Mouse (Mus musculus): ENCODE results near the gene Serpine2. TPM values are rescaled to one million over a fixed set of nuclear protein-coding genes. Genes with fewer than 3 reads are reported as not detected.

The Serpine2 gene
- polyA plus RNA-seq, 1 experiment from 2014 or later = 142 TPM

DNA sequence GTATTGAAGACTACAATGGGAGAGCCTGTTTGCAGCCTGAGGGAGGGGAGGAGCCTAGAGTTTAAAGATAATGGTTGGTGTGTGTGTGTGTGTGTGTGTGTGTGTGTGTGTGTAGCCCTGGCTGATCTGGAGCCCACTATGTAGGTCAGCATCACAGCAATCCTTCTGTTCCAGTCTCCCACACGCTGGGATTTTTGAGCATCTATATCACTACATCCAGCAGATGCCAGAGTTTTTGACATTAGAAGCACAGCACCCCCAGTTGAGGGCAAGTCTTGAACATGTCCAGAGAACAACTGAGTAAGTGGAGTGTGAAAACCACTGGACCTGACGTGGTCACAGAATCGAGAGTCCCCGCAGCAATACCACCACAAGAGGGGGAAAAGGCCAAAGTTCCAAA lies 4.2 kb downstream of the Serpine2 start:
- Histone ChIP-seq H3K4me2 (peak overlapping the region; percentile 14; the same call in 1 of the 2 replicates), H3K27me3 (no peaks in the 10 kb centered on the region), H3K9ac (no peak overlapping the region), H3K4me1 (peaks cover 25% of the 10 kb centered on the region), H3K4me3 (no peak overlapping the region), H3K27ac (no peak overlapping the region), H3K9me3 (no peaks in the 10 kb centered on the region), H3K36me3 (no peaks in the 10 kb centered on the region)
- WGBS = 56% methylated on average over 4 of the region's 4 CpGs
- ATAC-seq (ENCODE audit: insufficient number of reproducible peaks, low FRiP score, low TSS enrichment, low read depth) = no peak

- Histone ChIP-seq H3K4me3 (no peak overlapping the region), H3K4me2 (no peak overlapping the region), H3K27ac (no peak overlapping the region), H3K9me3 (no peaks in the 10 kb centered on the region), H3K9ac (no peak overlapping the region), H3K4me1 (peaks cover 6% of the 10 kb centered on the region), H3K27me3 (no peaks in the 10 kb centered on the region), H3K36me3 (no peaks in the 10 kb centered on the region)
- 87% methylated on average over 3 of the region's 3 CpGs for WGBS
- no peak for ATAC-seq (ENCODE audit: insufficient number of reproducible peaks, low FRiP score, low TSS enrichment, low read depth)
Measured at GRCm38 (mm10) chr1:79853527-79853926, 7.5 kb downstream of the Serpine2 start.

- Histone ChIP-seq H3K27ac (no peak overlapping the region), H3K36me3 (no peaks in the 10 kb centered on the region), H3K9ac (no peak overlapping the region), H3K9me3 (no peaks in the 10 kb centered on the region), H3K27me3 (no peaks in the 10 kb centered on the region), H3K4me3 (no peak overlapping the region), H3K4me1 (no peaks in the 10 kb centered on the region), H3K4me2 (no peak overlapping the region)
- 76% methylated on average over 10 of the region's 10 CpGs for WGBS
- no peak for ATAC-seq (ENCODE audit: insufficient number of reproducible peaks, low FRiP score, low TSS enrichment, low read depth)
Measured at GRCm38 (mm10) chr1:79850341-79850740, 10.6 kb downstream of the Serpine2 start.

DNA sequence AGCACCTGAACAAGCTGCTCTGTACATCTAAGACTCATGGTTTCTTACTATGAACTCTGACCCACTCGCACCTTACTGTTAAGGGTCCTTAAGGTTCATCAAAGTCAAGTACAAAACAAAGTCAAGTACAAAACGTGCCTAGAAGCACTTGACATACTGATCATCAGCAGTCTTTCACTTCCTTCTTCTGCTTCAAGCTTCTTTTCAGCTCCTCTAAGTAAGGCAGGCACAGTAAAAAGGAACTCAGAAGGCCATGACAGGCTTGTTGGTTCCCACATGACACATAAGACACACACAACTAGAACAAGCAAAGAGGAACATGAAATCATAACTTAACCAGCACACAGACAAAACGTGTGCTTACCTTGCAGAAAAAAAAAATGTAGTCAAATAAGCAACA lies 12.3 kb downstream of the Serpine2 start:
- no peaks in the 10 kb centered on the region for H3K9me3 ChIP-seq
- 80% methylated on average over 3 of the region's 3 CpGs for WGBS
- H3K4me2 ChIP-seq = no peak overlapping the region
- H3K4me1 ChIP-seq = no peaks in the 10 kb centered on the region
- H3K27me3 ChIP-seq = no peaks in the 10 kb centered on the region
- H3K4me3 ChIP-seq = no peak overlapping the region
- no peak for ATAC-seq (ENCODE audit: insufficient number of reproducible peaks, low FRiP score, low TSS enrichment, low read depth)
- no peaks in the 10 kb centered on the region for H3K36me3 ChIP-seq
- no peak overlapping the region for H3K9ac ChIP-seq
- H3K27ac ChIP-seq = no peak overlapping the region

- Histone ChIP-seq H3K9me3 (no peaks in the 10 kb centered on the region), H3K4me3 (no peak overlapping the region), H3K9ac (no peak overlapping the region), H3K27ac (no peak overlapping the region), H3K27me3 (no peaks in the 10 kb centered on the region), H3K4me2 (no peak overlapping the region), H3K4me1 (no peaks in the 10 kb centered on the region), H3K36me3 (no peaks in the 10 kb centered on the region)
- WGBS = 82% methylated on average over 2 of the region's 2 CpGs
- no peak for ATAC-seq (ENCODE audit: insufficient number of reproducible peaks, low FRiP score, low TSS enrichment, low read depth)
Measured at GRCm38 (mm10) chr1:79846891-79847290, 14.1 kb downstream of the Serpine2 start.

DNA sequence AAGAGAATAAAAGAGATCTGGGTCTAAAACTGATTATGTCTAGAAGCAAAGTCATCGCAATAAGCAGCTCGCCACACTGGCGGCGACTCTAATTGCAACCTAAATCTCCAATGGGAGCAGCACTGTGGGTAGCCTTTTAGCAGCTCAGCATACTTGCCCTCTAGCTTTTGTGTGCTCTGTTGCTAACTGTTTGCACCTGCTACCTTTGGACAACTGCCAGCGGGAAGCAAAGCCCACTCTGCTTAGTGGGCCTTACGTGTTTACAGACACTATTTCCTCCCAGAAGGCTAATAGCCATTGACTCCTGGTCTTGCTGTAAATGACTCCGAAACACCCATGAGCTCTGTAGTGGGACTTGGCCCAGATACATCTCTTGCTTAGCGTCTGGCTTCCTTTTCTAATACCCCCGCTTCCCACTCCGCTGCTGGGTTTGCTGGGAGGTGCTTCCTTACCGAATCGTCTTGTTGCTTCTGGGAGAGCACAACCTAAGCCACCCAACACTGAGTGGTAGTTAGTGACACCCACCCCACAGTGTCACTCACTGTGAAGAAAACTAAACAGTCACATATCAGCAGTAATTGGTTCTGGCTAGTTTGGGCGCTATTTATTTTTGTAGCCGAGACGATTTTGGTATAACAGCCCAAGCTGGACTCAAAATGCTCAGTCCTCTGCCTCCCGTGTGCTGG lies 28.1 kb downstream of the Serpine2 start:
- Histone ChIP-seq H3K9me3 (no peaks in the 10 kb centered on the region), H3K4me3 (no peak overlapping the region), H3K9ac (no peak overlapping the region), H3K36me3 (no peaks in the 10 kb centered on the region), H3K4me2 (0 out of 2 replicates have a peak overlapping the region, but pooled peaks have one; percentile 12), H3K27me3 (no peaks in the 10 kb centered on the region; the same call in 1 of the 2 replicates), H3K27ac (no peak overlapping the region), H3K4me1 (peaks cover 7% of the 10 kb centered on the region)
- no peak for ATAC-seq (ENCODE audit: insufficient number of reproducible peaks, low FRiP score, low TSS enrichment, low read depth)
- 33% methylated on average over 16 of the region's 16 CpGs for WGBS

DNA sequence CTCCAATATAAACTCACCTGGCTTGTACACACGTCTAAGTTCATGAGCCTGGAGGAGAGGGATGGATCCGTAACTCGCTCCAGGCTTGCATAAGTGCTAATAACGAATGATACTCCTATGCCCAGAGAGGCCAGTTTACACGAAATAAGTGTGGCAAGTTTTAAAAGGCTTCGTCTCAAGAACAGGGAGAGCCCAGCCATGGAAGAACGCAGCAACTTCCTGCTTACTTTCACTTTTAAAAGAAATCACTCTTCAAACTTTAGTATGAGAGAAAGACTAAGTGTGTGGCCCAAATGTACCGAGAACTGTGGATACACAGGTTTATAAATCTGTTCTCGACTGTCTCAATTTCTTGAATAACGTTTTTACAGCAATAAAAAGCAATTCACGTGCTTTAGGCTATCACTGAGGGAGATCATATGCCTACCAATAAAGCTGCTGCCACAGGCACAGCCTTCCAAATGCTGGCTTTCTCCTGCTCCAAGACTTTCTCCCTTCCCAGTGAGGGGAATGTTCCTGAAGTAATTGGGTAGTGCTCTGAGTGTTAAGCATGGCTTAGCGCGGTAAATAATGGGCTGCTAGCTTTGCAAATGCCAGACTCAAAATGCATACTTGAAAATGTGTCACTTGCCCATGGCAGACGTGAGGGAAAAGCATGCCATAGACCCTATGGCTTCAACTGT lies 36.9 kb downstream of the Serpine2 start:
- ATAC-seq (ENCODE audit: insufficient number of reproducible peaks, low FRiP score, low TSS enrichment, low read depth) = no peak
- H3K9ac ChIP-seq = no peak overlapping the region
- H3K4me2 ChIP-seq = peak overlapping the region; percentile 35
- no peaks in the 10 kb centered on the region for H3K27me3 ChIP-seq
- H3K4me3 ChIP-seq = peak overlapping the region; percentile 25
- WGBS = 29% methylated on average over 14 of the region's 14 CpGs
- no peaks in the 10 kb centered on the region for H3K36me3 ChIP-seq
- H3K27ac ChIP-seq = peak overlapping the region; percentile 57
- H3K9me3 ChIP-seq = no peaks in the 10 kb centered on the region
- H3K4me1 ChIP-seq = peaks cover 26% of the 10 kb centered on the region

DNA sequence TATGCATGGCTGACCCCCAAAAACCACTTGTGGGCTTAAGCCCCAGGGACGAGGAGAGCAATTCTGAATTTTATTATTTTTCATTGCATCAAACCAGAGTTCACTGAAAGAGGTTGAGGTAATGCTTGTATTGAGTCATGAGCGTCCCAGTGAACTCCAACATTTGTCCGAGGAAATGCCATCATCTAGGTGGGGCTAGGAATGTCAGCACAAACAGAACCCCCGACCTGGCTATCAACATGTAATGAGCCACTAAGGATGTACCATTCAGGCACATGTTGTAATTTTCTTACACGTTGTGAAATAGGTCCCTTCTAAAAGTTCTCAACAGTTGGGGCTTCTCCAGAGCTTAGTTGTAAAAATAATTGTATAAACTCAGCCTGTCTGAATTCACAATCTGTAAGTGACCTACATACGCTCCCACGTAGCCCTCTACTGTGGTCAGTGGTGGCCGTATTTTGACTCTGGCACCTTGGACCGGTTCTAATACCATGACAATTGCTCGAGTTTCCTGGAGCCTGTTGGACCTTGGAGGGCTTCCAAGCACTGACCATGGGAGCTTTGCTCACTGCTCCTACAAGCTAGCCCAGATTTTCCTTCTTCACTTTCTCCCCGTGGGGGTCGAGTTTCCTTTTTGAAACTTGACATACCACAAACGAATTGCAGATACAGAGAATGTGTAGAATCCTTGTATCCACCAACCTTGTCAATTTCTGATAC lies 38.0 kb downstream of the Serpine2 start:
- H3K36me3 ChIP-seq = no peaks in the 10 kb centered on the region
- no peak overlapping the region for H3K9ac ChIP-seq
- H3K4me1 ChIP-seq = peaks cover 26% of the 10 kb centered on the region
- no peaks in the 10 kb centered on the region for H3K27me3 ChIP-seq
- 40% methylated on average over 13 of the region's 13 CpGs for WGBS
- no peaks in the 10 kb centered on the region for H3K9me3 ChIP-seq
- no peak for ATAC-seq (ENCODE audit: insufficient number of reproducible peaks, low FRiP score, low TSS enrichment, low read depth)
- no peak overlapping the region for H3K4me3 ChIP-seq
- H3K4me2 ChIP-seq = no peak overlapping the region
- H3K27ac ChIP-seq = no peak overlapping the region

- Histone ChIP-seq H3K36me3 (no peaks in the 10 kb centered on the region), H3K4me2 (no peak overlapping the region), H3K4me1 (peaks cover 17% of the 10 kb centered on the region), H3K27ac (no peak overlapping the region), H3K4me3 (no peak overlapping the region), H3K9me3 (no peaks in the 10 kb centered on the region), H3K9ac (no peak overlapping the region), H3K27me3 (no peaks in the 10 kb centered on the region)
- 90% methylated on average over 11 of the region's 11 CpGs for WGBS
- no peak for ATAC-seq (ENCODE audit: insufficient number of reproducible peaks, low FRiP score, low TSS enrichment, low read depth)
Measured at GRCm38 (mm10) chr1:79819296-79819879, 41.6 kb downstream of the Serpine2 start.

GRCm38 (mm10) chr1:79815446-79815845 lies 45.5 kb downstream of the Serpine2 start:
- H3K27me3 ChIP-seq = no peaks in the 10 kb centered on the region
- no peak overlapping the region for H3K27ac ChIP-seq
- no peak overlapping the region for H3K4me3 ChIP-seq
- H3K4me1 ChIP-seq = no peaks in the 10 kb centered on the region
- no peaks in the 10 kb centered on the region for H3K36me3 ChIP-seq
- no peak overlapping the region for H3K9ac ChIP-seq
- 81% methylated on average over 3 of the region's 3 CpGs for WGBS
- no peak overlapping the region for H3K4me2 ChIP-seq
- no peak for ATAC-seq (ENCODE audit: insufficient number of reproducible peaks, low FRiP score, low TSS enrichment, low read depth)
- H3K9me3 ChIP-seq = no peaks in the 10 kb centered on the region

- no peak overlapping the region for H3K9ac ChIP-seq
- H3K4me1 ChIP-seq = no peaks in the 10 kb centered on the region
- H3K27ac ChIP-seq = no peak overlapping the region
- no peak for ATAC-seq (ENCODE audit: insufficient number of reproducible peaks, low FRiP score, low TSS enrichment, low read depth)
- H3K27me3 ChIP-seq = no peaks in the 10 kb centered on the region
- no peaks in the 10 kb centered on the region for H3K9me3 ChIP-seq
- 53% methylated on average over 3 of the region's 3 CpGs for WGBS
- H3K36me3 ChIP-seq = no peaks in the 10 kb centered on the region
- H3K4me3 ChIP-seq = no peak overlapping the region
- H3K4me2 ChIP-seq = no peak overlapping the region
Measured at GRCm38 (mm10) chr1:79809447-79809846, 51.5 kb downstream of the Serpine2 start.

DNA sequence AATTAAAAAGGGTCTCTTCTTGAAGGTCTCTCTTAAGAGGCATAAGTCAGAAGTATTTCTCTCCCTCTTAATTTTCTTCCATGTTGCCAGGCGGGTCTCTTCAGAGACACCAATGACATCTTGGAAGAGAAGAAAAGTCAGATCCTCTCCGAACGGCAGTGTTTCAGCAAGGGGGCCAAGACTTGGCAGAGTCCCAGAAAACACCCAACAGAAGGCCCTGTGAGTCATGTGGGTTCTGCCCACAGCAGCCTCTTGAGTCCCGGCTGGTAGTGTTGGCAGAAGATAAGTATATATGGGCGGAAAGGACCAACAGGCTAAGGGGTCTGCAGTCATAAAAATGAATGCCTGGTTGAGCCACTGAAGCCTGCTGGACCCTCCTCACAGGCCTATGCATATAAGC lies 54.1 kb downstream of the Serpine2 start:
- Histone ChIP-seq H3K36me3 (peaks cover 6% of the 10 kb centered on the region; the same call in 1 of the 2 replicates), H3K4me1 (no peaks in the 10 kb centered on the region), H3K4me2 (no peak overlapping the region), H3K27me3 (no peaks in the 10 kb centered on the region), H3K9ac (no peak overlapping the region), H3K4me3 (no peak overlapping the region), H3K9me3 (no peaks in the 10 kb centered on the region), H3K27ac (no peak overlapping the region)
- ATAC-seq (ENCODE audit: insufficient number of reproducible peaks, low FRiP score, low TSS enrichment, low read depth) = no peak
- WGBS = 63% methylated on average over 5 of the region's 5 CpGs

Measured in limb, embryonic 15.5 days (tissue).